Mouse (Mus musculus) liver (tissue): ENCODE results near the gene E330021D16Rik.
A peak's percentile ranks its signal among the peaks of the same experiment; 100 is the strongest.
"Not testable (repeated sequence)": the region's sequence is repeated elsewhere in the genome, so short reads cannot be mapped to it uniquely, and the experiment has no call there.

Experiments used
- DNase-seq: peaks from one replicate; pipeline ENCODE4 v3.0.0-alpha.2; 2020; ENCODE audit warnings: mixed read lengths

Gene E330021D16Rik

GRCm38 (mm10) chr6:136415133-136415775, at the start of gene E330021D16Rik:
TSS of gene E330021D16Rik (minus strand) at chr6:136415569.
- DNase-seq: no peak

- DNase-seq: no peak
Measured at GRCm38 (mm10) chr6:136465021-136465420, 49.7 kb upstream of the E330021D16Rik start.

GRCm38 (mm10) chr6:136464121-136464621, 48.8 kb upstream of the E330021D16Rik start:
- DNase-seq: peak; percentile 43

GRCm38 (mm10) chr6:136463491-136463890, 48.1 kb upstream of the E330021D16Rik start:
- no peak for DNase-seq

- no peak for DNase-seq
Measured at GRCm38 (mm10) chr6:136459156-136459555, 43.8 kb upstream of the E330021D16Rik start.

GRCm38 (mm10) chr6:136456302-136456701, 40.9 kb upstream of the E330021D16Rik start:
- no peak for DNase-seq

- no peak for DNase-seq
Measured at GRCm38 (mm10) chr6:136455696-136456095, 40.3 kb upstream of the E330021D16Rik start.

- DNase-seq: no peak
Measured at GRCm38 (mm10) chr6:136452623-136453022, 37.3 kb upstream of the E330021D16Rik start.

GRCm38 (mm10) chr6:136450863-136451262, 35.5 kb upstream of the E330021D16Rik start:
- DNase-seq: no peak

GRCm38 (mm10) chr6:136449930-136450329, 34.6 kb upstream of the E330021D16Rik start:
- DNase-seq: no peak

GRCm38 (mm10) chr6:136449270-136449692, 33.9 kb upstream of the E330021D16Rik start:
- peak; percentile 58 for DNase-seq

GRCm38 (mm10) chr6:136439205-136439604, 23.8 kb upstream of the E330021D16Rik start:
- not testable (repeated sequence) for DNase-seq

- not testable (repeated sequence) for DNase-seq
Measured at GRCm38 (mm10) chr6:136436151-136436550, 20.8 kb upstream of the E330021D16Rik start.

- DNase-seq: no peak
Measured at GRCm38 (mm10) chr6:136433573-136433972, 18.2 kb upstream of the E330021D16Rik start.

- DNase-seq: no peak
Measured at GRCm38 (mm10) chr6:136431896-136432248, 16.5 kb upstream of the E330021D16Rik start.

GRCm38 (mm10) chr6:136431169-136431895, 16.0 kb upstream of the E330021D16Rik start:
- DNase-seq: no peak

GRCm38 (mm10) chr6:136429441-136429840, 14.1 kb upstream of the E330021D16Rik start:
- no peak for DNase-seq

- no peak for DNase-seq
Measured at GRCm38 (mm10) chr6:136428412-136428811, 13.0 kb upstream of the E330021D16Rik start.

GRCm38 (mm10) chr6:136427240-136427639, 11.9 kb upstream of the E330021D16Rik start:
- no peak for DNase-seq

- DNase-seq: no peak
Measured at GRCm38 (mm10) chr6:136425956-136426355, 10.6 kb upstream of the E330021D16Rik start.

GRCm38 (mm10) chr6:136424166-136424565, 8.8 kb upstream of the E330021D16Rik start:
- DNase-seq: no peak

- DNase-seq: no peak
Measured at GRCm38 (mm10) chr6:136423201-136423600, 7.8 kb upstream of the E330021D16Rik start.

GRCm38 (mm10) chr6:136422084-136422853, 6.9 kb upstream of the E330021D16Rik start:
- DNase-seq: peak; percentile 56
